Mouse (Mus musculus) c-Kit-positive CD71-negative TER-119-negative erythroid progenitor cells, embryonic 14.5 days (primary cell): ENCODE measurements around the gene Ubac2.

Source experiments
- DNase-seq: peaks from one replicate; pipeline ENCODE4 v3.0.0-alpha.2; 2013; ENCODE audit warnings: low read depth

Gene Ubac2

GRCm38 (mm10) chr14:121970402-121970801 lies 92.0 kb downstream of the Ubac2 start:
- no peak for DNase-seq

DNA sequence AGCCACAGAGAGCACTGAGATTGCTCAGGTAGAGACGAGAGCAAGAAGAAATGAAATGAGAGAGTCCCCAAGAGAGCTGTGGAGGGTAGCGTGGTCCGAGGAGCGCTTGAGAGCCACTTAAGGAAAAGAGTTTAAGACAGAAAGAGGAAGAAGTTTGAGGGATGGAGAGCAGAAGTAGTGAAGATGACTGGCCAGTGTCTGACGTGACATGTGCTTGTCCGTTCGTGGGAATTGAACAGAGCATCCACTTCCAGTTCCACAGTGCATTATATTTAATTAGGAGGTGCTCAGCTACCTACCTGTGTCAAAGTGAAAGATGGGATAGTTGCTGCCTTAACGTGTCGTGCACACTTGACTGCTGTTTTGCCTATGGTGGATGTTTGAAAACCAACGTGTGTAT lies 94.7 kb downstream of the Ubac2 start:
- no peak for DNase-seq

GRCm38 (mm10) chr14:121981531-121981930 lies 103.1 kb downstream of the Ubac2 start:
- DNase-seq: no peak

DNA sequence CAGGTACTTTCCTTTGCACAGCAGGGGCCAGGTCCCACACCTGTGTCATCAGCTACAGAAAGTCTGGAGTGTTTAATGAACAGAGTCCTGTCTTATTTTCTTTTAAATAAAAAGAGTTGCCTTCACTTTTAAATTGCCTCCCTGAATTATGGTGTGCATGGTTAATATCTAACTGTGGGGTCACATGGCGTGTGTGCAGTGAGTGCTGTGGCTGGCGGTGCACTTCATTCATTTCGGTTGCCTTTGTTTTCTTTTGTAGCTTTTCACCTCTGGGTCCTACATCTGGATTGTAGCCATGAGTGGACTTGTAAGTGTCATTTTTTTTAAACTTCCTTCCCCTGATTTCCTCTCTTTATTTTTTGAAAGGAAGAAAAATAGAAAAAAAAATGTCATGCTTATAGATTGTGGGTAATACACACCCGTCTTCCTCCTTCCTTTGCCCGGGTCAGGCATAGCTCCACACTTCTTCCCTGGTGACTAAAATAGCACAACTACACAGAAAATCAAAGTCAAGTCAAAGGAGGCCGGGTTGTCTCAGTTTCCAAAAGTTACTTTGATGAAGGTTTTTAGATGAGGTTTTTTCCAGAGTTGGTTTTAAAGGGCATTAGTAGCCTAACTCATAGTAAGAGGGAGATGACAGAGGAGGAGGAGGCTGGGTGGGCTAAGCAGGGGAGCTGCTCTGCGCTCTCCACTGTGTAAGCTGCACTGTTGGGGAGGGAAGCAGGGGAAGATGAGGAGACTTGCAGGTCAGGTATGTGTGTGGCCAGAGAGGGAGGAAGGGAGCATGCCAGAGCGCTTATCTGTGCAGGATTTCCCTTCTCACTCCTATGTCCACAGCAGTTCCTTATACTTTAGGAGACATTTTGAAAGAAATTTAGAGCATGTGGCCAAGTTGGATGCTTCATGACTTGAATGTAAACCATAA lies 104.9 kb downstream of the Ubac2 start:
- no peak for DNase-seq

GRCm38 (mm10) chr14:121985477-121985876 lies 107.1 kb downstream of the Ubac2 start:
- DNase-seq: no peak

DNA sequence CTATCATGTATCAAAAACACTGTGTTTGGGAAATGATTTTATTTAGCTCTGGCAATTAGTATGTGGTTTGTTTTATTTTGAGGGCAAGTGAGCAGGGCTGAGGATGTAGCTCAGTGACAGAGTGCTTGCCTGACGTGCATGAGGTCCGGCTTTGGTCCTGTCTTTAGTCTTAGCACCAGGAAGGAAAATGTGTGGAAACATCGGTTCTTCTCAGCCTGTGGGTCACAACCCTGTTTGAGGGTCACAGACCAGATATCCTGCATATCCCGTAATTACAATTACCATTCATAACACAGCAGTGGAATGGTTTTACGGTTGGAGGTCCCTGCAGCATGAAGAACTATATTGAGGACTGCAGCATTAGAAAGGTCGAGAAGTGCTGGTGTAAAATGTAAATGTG lies 107.6 kb downstream of the Ubac2 start:
- no peak for DNase-seq

DNA sequence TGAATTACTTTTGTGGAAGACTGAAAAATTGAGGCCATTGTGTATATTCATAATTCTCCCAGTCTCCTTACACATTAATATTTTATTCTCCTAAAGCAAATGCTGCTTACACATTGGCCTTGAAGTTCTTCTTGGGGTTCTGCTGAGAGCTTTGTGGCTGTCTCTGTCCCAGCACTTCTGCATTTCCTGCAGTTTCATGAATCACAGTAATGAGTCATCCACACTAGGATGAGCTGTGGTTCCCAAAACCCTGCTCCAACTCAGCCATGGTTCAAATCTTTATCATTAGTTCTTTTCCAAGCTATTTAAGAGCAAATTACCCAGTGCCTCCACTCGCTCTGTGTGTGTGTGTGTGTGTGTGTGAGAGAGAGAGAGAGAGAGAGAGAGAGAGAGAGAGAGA lies 108.9 kb downstream of the Ubac2 start:
- DNase-seq: no peak

DNA sequence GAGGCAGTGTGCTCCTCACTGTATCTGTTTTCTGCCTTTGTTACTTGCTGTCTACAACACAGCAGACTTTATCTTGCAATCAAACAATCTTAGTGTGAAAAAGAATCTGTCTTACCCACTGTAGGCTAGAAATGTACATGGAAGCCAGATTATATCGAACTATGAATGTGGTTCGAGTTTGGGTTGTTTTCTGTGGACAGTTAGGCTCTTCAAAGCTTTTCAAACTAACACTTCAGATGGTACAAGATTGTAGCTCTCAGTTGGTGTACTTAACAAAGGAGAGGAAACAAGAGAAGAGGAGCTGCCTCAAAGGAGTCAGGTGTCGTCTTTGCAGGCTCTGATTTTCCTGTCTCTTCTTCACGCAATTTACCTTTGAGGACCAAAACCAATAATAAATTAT lies 109.3 kb downstream of the Ubac2 start:
- DNase-seq: no peak

DNA sequence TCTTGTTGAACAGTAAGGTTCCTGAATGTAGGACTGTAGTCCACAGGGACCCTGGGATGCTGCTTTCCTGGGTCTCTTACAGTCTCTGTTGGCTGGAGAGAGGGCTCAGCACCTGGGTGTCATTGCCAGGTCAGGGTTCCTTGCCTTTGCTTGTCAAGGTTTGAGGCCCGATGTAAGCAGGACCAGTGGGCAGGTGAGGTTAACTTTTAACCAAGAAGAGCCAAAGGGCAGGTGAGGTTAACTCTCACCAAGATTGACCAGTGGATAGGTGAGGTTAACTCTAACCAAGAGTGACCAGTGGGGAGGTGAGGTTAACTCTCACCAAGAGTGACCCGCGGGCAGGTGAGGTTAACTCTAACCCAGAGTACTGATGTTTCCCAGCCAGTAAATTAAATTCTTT lies 110.9 kb downstream of the Ubac2 start:
- no peak for DNase-seq

GRCm38 (mm10) chr14:121989869-121990268 lies 111.4 kb downstream of the Ubac2 start:
- no peak for DNase-seq

DNA sequence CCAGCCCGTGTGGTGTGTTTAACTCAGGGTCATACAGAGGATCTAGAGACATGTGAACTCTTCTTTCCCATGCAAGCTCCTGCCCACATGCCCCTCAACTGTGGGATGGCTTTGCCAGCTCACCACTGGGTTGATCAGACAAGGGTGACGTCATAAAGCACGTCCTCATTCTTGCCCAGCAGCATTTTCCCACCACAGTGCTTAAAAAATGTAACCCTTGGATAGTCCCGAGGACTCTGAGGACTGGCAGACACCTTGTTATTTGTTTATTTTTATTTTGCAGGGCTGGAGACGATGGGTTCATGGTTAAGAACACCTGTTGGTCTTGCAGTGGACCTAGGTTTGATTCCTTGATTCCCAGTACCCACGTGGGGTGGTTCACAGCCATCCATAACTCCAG lies 112.5 kb downstream of the Ubac2 start:
- no peak for DNase-seq

- no peak for DNase-seq
These were observed 113.5 kb downstream of the Ubac2 start for GRCm38 (mm10) chr14:121991921-121992320.

- no peak for DNase-seq
These were observed 114.2 kb downstream of the Ubac2 start for GRCm38 (mm10) chr14:121992395-121993280.

DNA sequence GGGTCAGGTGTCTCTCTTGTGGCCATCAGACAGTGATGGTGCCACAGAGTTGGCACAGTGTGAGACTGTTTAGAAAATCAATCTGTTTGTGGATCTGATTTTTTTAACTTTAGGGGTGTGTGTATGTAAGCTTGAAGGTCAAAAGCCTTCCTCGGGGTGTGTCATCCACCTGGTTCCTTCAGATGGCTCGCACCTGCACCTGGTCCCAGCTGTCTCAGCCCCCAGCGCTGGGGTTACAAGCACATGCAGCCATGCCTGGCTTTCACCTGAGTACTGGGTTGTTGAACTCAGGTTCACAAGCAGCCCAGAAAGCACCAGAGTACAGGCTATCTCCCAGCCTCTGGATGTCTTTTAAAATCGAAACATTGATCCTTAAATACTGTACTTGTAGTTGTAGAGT lies 115.2 kb downstream of the Ubac2 start:
- no peak for DNase-seq

GRCm38 (mm10) chr14:121994171-121994700 lies 115.8 kb downstream of the Ubac2 start:
- DNase-seq: no peak

GRCm38 (mm10) chr14:121994846-121995556 lies 116.6 kb downstream of the Ubac2 start:
- no peak for DNase-seq

DNA sequence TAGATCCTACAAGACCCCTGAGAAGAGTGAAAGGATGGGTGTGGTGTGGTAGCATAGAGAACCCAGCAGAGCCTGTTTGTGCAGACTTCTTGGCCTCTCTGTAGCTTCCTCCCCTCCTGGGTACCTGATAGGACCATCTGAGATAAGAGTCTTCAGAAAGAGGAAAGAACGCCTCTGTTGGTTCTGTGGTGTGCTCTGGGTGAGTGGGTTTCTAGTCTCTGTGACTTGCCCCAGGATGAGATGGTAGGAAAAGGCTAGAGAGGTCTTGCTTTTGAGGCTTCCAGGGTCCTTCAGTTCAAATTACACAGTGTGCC lies 117.1 kb downstream of the Ubac2 start:
- no peak for DNase-seq

DNA sequence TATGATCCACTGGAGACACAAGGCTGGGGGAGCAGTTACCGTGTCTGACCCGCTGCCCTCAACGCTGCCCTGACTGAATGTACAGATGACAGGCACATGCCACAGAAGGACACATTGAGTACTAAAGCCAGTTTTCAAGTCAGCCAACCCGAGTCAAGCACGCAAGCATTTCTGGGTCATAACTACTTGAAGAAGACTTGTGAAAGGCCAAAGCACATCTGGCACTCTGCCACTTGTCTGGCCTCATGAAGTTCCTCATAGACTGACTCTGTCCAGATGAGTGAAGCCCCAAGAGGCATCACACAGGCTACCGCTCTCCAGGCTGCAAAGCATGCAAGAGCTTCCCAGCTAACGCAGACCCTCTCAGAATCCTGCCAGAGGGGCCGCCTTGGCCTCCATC lies 118.4 kb downstream of the Ubac2 start:
- DNase-seq: no peak

- DNase-seq: no peak
These were observed 121.0 kb downstream of the Ubac2 start for GRCm38 (mm10) chr14:121999455-121999854.

DNA sequence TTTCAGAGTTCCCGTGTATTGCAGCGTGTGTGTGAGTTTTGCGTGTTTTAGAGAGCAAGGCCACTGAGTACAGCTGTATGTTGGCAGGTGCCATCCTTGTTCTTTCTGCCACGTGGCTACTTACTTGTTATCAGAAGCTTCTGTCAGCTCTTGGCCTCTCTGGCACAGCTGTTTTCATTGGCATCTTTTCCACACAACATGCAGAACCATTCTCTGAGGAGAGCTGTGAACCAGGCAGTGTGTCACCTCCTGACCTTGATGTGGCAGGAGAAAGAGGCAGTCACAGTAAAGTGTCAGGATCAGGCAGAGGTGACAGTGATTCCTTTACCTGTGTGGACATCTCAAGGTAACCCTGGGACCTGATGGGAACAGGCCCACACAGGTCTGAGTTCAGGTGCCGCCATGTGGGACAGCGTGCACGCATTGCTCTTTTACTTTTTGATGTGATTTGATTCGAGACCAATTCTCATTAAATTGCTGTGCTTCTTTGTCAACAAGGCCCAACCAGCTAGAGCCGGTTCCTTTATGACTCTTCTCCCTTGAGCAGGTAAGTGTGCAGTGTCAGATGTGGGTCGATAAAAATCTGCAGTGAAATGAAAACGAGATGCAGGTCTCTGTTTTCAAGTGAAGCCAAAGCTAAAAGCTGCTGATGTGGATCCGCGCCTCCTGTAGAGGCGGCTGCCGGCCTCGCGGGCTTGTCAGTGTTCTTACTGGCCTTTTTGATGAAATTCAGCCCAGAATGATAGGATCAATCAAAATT lies 122.1 kb downstream of the Ubac2 start:
- DNase-seq: no peak

DNA sequence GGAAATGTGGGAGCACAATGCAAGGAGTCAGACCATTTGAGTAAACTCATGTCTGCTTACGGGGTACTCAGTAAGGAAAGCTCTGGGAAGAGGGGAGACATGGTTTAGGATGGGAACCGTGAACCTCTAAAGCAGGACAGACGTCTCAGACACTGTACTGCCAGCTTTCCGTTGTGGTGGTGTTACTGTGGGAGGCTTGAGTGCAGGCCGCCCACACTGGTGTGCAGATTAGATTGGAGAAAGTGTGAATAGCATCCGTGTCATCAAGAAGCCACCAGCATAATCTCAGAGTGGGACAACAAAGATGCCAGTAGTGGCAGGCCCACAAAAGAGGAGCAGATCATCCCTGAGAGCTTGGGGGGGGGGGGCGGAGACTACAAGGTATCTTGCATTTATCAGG lies 123.8 kb downstream of the Ubac2 start:
- no peak for DNase-seq

GRCm38 (mm10) chr14:122003812-122004211 lies 125.4 kb downstream of the Ubac2 start:
- no peak for DNase-seq
